Mouse (Mus musculus) midbrain, embryonic 15.5 days (tissue): ENCODE measurements at regions not wholly inside any gene's neighbourhood (a gene's known extent, or its start where the extent isn't known, plus 50 kb on each side); places are given as distances from the start of the nearest gene placed in this dataset.

Experiments used
- ATAC-seq: fragments of 200-750 bp; cut with Nextera tagmentation; replicated peaks from 2 replicates; pipeline ENCODE4 v1.8.0; 2017; ENCODE audit warnings: moderate TSS enrichment
- H3K27ac ChIP-seq: fragments of 300-500 bp; sonication (generic); 2 replicates; pipeline ENCODE4 v1.5.1; 2015; ENCODE audit warnings: mild to moderate bottlenecking, inconsistent platforms
- H3K27me3 ChIP-seq: fragments of 300-500 bp; sonication (generic); replicated peaks from 2 replicates; pipeline ENCODE4 v1.6.1; 2015; ENCODE audit warnings: inconsistent platforms
- H3K36me3 ChIP-seq: fragments of 300-500 bp; sonication (generic); replicated peaks from 2 replicates; pipeline ENCODE4 v1.6.1; 2015; ENCODE audit warnings: inconsistent platforms
- H3K4me1 ChIP-seq: fragments of 300-500 bp; sonication (generic); 2 replicates; pipeline ENCODE4 v1.6.1; 2015; ENCODE audit warnings: inconsistent platforms
- H3K4me2 ChIP-seq: fragments of 300-500 bp; sonication (generic); 2 replicates; pipeline ENCODE4 v1.6.1; 2015; ENCODE audit warnings: inconsistent platforms, mild to moderate bottlenecking, moderate library complexity
- H3K4me3 ChIP-seq: fragments of 300-500 bp; sonication (generic); 2 replicates; pipeline ENCODE4 v1.5.1; 2015; ENCODE audit warnings: mild to moderate bottlenecking, inconsistent platforms
- H3K9ac ChIP-seq: fragments of 300-500 bp; sonication (generic); 2 replicates; pipeline ENCODE4 v1.6.1; 2015; ENCODE audit warnings: mild to moderate bottlenecking, inconsistent platforms
- H3K9me3 ChIP-seq: fragments of 300-500 bp; sonication (generic); 2 replicates; pipeline ENCODE4 v1.6.1; 2016; ENCODE audit warnings: inconsistent platforms
- WGBS: fragments of 180-500 bp; shearing (Covaris S2); methylation state at CpG from one replicate; pipeline ENCODE4 v1.1.7; 2015; ENCODE audit warnings: mixed read lengths; 5-methylcytosine and 5-hydroxymethylcytosine counted together

DNA sequence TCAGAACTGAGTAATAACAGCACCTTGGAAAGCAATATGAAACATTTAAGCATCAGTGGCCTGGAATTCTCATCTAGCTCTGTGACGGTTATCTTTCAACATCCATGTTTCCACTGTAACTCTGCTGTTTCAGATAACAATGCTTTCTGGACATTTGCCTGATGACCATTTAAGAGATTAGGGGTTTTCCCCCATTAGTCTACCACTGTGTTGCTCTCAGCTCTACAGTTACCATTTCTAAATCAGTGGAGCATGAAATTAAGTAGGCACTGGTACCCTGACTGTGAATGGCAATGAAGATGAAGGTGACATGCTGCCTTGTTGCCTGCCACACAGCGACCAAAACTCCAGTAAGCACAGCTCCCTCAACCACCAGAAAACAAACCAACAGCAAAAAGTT is 70.7 kb upstream of the Myo3a start:
- ATAC-seq = peak; percentile 69
- 27% methylated on average over 2 of the region's 2 CpGs for WGBS
- Histone ChIP-seq H3K36me3 (no peaks in the 10 kb centered on the region), H3K4me2 (no peak overlapping the region), H3K27me3 (no peaks in the 10 kb centered on the region), H3K9ac (no peak overlapping the region), H3K9me3 (no peaks in the 10 kb centered on the region), H3K27ac (no peak overlapping the region), H3K4me3 (no peak overlapping the region), H3K4me1 (no peaks in the 10 kb centered on the region)

DNA sequence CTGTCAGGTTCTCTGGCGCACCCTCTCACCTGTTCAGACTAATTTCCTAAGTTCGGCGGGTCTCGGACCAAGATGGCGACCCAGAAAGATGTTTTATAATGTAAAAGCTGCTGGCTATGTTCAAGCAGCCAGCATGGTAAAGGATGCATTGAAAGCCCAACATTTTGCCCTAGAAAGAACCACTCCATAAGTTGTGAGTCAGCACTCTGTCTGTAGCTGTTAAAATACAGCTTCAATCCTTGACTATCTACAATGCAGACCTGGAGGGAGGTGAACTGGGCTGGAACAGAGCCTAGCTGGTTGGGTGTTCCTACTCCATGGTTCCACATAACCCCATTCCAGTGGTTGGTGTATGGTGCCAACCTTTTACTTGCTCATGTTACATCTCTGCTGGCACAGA is 61.9 kb upstream of the Myo3a start:
- no peaks in the 10 kb centered on the region for H3K27me3 ChIP-seq
- no peaks in the 10 kb centered on the region for H3K9me3 ChIP-seq
- no peak overlapping the region for H3K4me2 ChIP-seq
- WGBS = 93% methylated on average over 5 of the region's 5 CpGs
- ATAC-seq = no peak
- H3K4me1 ChIP-seq = no peaks in the 10 kb centered on the region
- H3K36me3 ChIP-seq = no peaks in the 10 kb centered on the region
- no peak overlapping the region for H3K27ac ChIP-seq
- no peak overlapping the region for H3K9ac ChIP-seq
- H3K4me3 ChIP-seq = no peak overlapping the region

DNA sequence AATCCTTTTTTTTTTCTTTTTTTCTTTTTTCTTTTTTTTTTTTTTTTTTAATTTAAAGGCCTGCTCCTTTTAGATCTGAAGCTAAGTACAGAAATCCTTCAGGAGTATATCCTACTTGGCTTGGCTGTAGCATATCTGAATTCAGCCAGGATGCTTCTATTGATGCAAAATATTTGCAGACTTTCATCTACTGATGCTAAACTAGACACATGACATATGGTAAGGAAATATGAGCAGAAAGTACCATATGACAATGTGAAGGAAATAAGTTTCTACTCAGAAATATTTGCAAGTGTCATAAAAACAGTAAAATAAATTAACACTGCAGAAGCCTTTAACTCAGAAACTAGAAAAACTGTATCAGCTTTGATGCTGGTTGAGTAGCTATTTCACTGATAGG is 61.4 kb upstream of the Myo3a start:
- Histone ChIP-seq H3K27ac (no peak overlapping the region), H3K36me3 (no peaks in the 10 kb centered on the region), H3K4me1 (no peaks in the 10 kb centered on the region), H3K9ac (no peak overlapping the region), H3K27me3 (no peaks in the 10 kb centered on the region), H3K9me3 (no peaks in the 10 kb centered on the region), H3K4me2 (no peak overlapping the region), H3K4me3 (no peak overlapping the region)
- no peak for ATAC-seq
